Mouse (Mus musculus) embryonic stem cell, embryonic (primary cell): Measurements from ENCODE around the gene Traip.

Source experiments
- CTCF ChIA-PET, 4 experiments: fragments of 300-600 bp in 2 of 4; fragments of 350-600 bp in 2 of 4; sonication (Branson Sonifier 250); formaldehyde crosslinking; loops; one replicate each; lab custom pipeline; 2022; ENCODE audit warnings: inconsistent platforms in 2 of 4; lab: Charles Lee
- POLR2A ChIA-PET, 4 experiments: fragments of 300-600 bp in 2 of 4; fragments of 350-600 bp in 2 of 4; sonication (Branson Sonifier 250); formaldehyde crosslinking; loops; one replicate each; lab custom pipeline; 2022; ENCODE audit warnings: antibody characterized with exemption in 4 of 4, inconsistent platforms in 1 of 4; lab: Charles Lee

The Traip gene

GRCm38 (mm10) chr9:107949184-107949921 lies 583 bp upstream of the Traip start:
- ChIA-PET CTCF (interaction anchor here in 3 of 4 experiments (0.6 to 1.7 kb wide), 4 partner anchors 12 to 234 kb away, joined by 3 to 7 read pairs (median 4); no protein-coding TSS in a partner anchor), POLR2A (interaction anchor here in 2 of 4 experiments (1.0 to 3.4 kb wide), 12 partner anchors 9 to 52 kb away, joined by 3 to 46 read pairs (median 6); partner anchors contain the start of genes Inka1 (in 1 of the 2) and Ip6k1 (in 1 of the 2))

- POLR2A ChIA-PET = interaction anchor here (0.5 to 3.4 kb wide), 57 partner anchors 8 to 681 kb away, joined by 3 to 46 read pairs (median 4); partner anchors contain the start of genes Camkv (in 2 of the 4), Dag1 (in 2 of the 4), Inka1 (in 2 of the 4) and Ip6k1 (in 2 of the 4)
Observed at GRCm38 (mm10) chr9:107950460-107951355, 772 bp downstream of the Traip start.

GRCm38 (mm10) chr9:107955613-107956289 lies 5.8 kb downstream of the Traip start:
- ChIA-PET POLR2A (interaction anchor here in 2 of 4 experiments (1.0 to 2.0 kb wide), 6 partner anchors 25 to 51 kb away, joined by 3 to 4 read pairs (median 4); partner anchors contain the start of genes Mst1r (in 2 of the 2) and Ip6k1 (in 1 of the 2)), CTCF (interaction anchor here in 2 of 4 experiments (0.8 to 1.2 kb wide), 5 partner anchors 8 to 310 kb away, joined by 3 to 5 read pairs (median 3); partner anchors contain the start of gene Mon1a (in 1 of the 2))

More at GRCm38 (mm10) chr9:107950460-107951355, 772 bp downstream of the Traip start:
- CTCF ChIA-PET = interaction anchor here (0.6 to 3.5 kb wide), 16 partner anchors 10 to 325 kb away, joined by 3 to 25 read pairs (median 4); partner anchors contain the start of genes Amigo3 (in 1 of the 4), Inka1 (in 1 of the 4) and Mst1r (in 1 of the 4)

GRCm38 (mm10) chr9:107957141-107957540 lies 7.2 kb downstream of the Traip start:
- CTCF ChIA-PET = interaction anchor here in 3 of 4 experiments (0.7 to 1.5 kb wide), 5 partner anchors 15 to 56 kb away, joined by 3 to 6 read pairs (median 4); partner anchors contain the start of gene Inka1 (in 1 of the 3)
- POLR2A ChIA-PET = interaction anchor here (0.6 to 2.6 kb wide), 19 partner anchors 10 to 201 kb away, joined by 3 to 10 read pairs (median 4); partner anchors contain the start of genes Ip6k1 (in 2 of the 4), Gm20661 (in 1 of the 4), Gmppb (in 1 of the 4) and Inka1 (in 1 of the 4)

- POLR2A ChIA-PET = interaction anchor here in 2 of 4 experiments (1.0 to 5.6 kb wide), 8 partner anchors 8 to 94 kb away, joined by 3 to 46 read pairs (median 27); partner anchors contain the start of genes Amigo3 (in 1 of the 2), Mst1r (in 1 of the 2) and Traip (in 1 of the 2)
- CTCF ChIA-PET = interaction anchor here in 3 of 4 experiments (2.5 to 5.3 kb wide), 6 partner anchors 11 to 96 kb away, joined by 10 to 57 read pairs (median 16); partner anchors contain the start of gene Amigo3 (in 1 of the 3)
Observed at GRCm38 (mm10) chr9:107959896-107960295, 10.0 kb downstream of the Traip start.

- ChIA-PET POLR2A (interaction anchor here in 3 of 4 experiments (0.5 to 5.6 kb wide), 48 partner anchors 9 to 495 kb away, joined by 3 to 46 read pairs (median 4); partner anchors contain the start of genes Inka1 (in 3 of the 3), Ip6k1 (in 3 of the 3), Amigo3 (in 2 of the 3) and Camkv (in 2 of the 3)), CTCF (interaction anchor here (0.8 to 5.3 kb wide), 60 partner anchors 9 to 323 kb away, joined by 3 to 88 read pairs (median 5); partner anchors contain the start of genes Inka1 (in 3 of the 4), Traip (in 3 of the 4), Amigo3 (in 2 of the 4) and Gm20661 (in 2 of the 4))
Observed at GRCm38 (mm10) chr9:107960928-107961327, 11.0 kb downstream of the Traip start.

GRCm38 (mm10) chr9:107961351-107961762 lies 11.4 kb downstream of the Traip start:
- CTCF ChIA-PET = interaction anchor here (0.5 to 5.3 kb wide), 79 partner anchors 9 to 1072 kb away, joined by 3 to 88 read pairs (median 4); partner anchors contain the start of genes Amigo3 (in 3 of the 4), Inka1 (in 3 of the 4), Mst1r (in 3 of the 4) and Traip (in 3 of the 4)
- POLR2A ChIA-PET = interaction anchor here in 3 of 4 experiments (0.6 to 5.6 kb wide), 56 partner anchors 10 to 384 kb away, joined by 3 to 46 read pairs (median 4); partner anchors contain the start of genes Inka1 (in 3 of the 3), Ip6k1 (in 3 of the 3), Amigo3 (in 2 of the 3) and Camkv (in 2 of the 3)

GRCm38 (mm10) chr9:107961881-107962280 lies 11.9 kb downstream of the Traip start:
- ChIA-PET POLR2A (interaction anchor here in 3 of 4 experiments (0.6 to 5.6 kb wide), 56 partner anchors 10 to 384 kb away, joined by 3 to 46 read pairs (median 4); partner anchors contain the start of genes Amigo3 (in 3 of the 3), Inka1 (in 3 of the 3), Ip6k1 (in 3 of the 3) and Cdhr4 (in 2 of the 3)), CTCF (interaction anchor here (0.5 to 5.3 kb wide), 79 partner anchors 8 to 1072 kb away, joined by 3 to 88 read pairs (median 4); partner anchors contain the start of genes Amigo3 (in 3 of the 4), Mst1r (in 3 of the 4), Traip (in 3 of the 4) and Gm20661 (in 2 of the 4))

- CTCF ChIA-PET = interaction anchor here (0.6 to 5.3 kb wide), 18 partner anchors 9 to 166 kb away, joined by 3 to 88 read pairs (median 7); partner anchors contain the start of genes Amigo3 (in 1 of the 4), Inka1 (in 1 of the 4) and Mst1r (in 1 of the 4)
Observed at GRCm38 (mm10) chr9:107962916-107963315, 13.0 kb downstream of the Traip start.

GRCm38 (mm10) chr9:107963700-107964099 lies 13.8 kb downstream of the Traip start:
- CTCF ChIA-PET = interaction anchor here (0.5 to 5.3 kb wide), 50 partner anchors 8 to 1149 kb away, joined by 3 to 88 read pairs (median 4); partner anchors contain the start of genes Inka1 (in 4 of the 4), Amigo3 (in 2 of the 4), Cdhr4 (in 1 of the 4) and Gm20661 (in 1 of the 4)
- POLR2A ChIA-PET = interaction anchor here in 3 of 4 experiments (0.6 to 5.6 kb wide), 21 partner anchors 8 to 681 kb away, joined by 3 to 46 read pairs (median 4); partner anchors contain the start of genes Amigo3 (in 2 of the 3), Inka1 (in 2 of the 3), Traip (in 2 of the 3) and Gm20661 (in 1 of the 3)

More at GRCm38 (mm10) chr9:107962916-107963315, 13.0 kb downstream of the Traip start:
- POLR2A ChIA-PET = interaction anchor here (0.6 to 5.6 kb wide), 20 partner anchors 9 to 117 kb away, joined by 3 to 46 read pairs (median 6); partner anchors contain the start of genes Amigo3 (in 2 of the 4), Inka1 (in 2 of the 4), Ip6k1 (in 2 of the 4) and Mst1r (in 1 of the 4)

GRCm38 (mm10) chr9:107964681-107965080 lies 14.7 kb downstream of the Traip start:
- ChIA-PET CTCF (interaction anchor here in 3 of 4 experiments (1.2 to 5.3 kb wide), 9 partner anchors 21 to 246 kb away, joined by 4 to 88 read pairs (median 7); partner anchors contain the start of genes Inka1 (in 1 of the 3) and Mst1r (in 1 of the 3)), POLR2A (interaction anchor here in 3 of 4 experiments (0.6 to 4.7 kb wide), 11 partner anchors 13 to 131 kb away, joined by 3 to 46 read pairs (median 4); partner anchors contain the start of genes Inka1 (in 3 of the 3), Amigo3 (in 2 of the 3), Gmppb (in 1 of the 3) and Traip (in 1 of the 3))

GRCm38 (mm10) chr9:107966676-107967075 lies 16.7 kb downstream of the Traip start:
- ChIA-PET CTCF (interaction anchor here in 3 of 4 experiments (0.9 to 1.3 kb wide), 3 partner anchors 19 to 44 kb away, joined by 3 read pairs; partner anchors contain the start of gene Inka1 (in 2 of the 3)), POLR2A (interaction anchor here in 2 of 4 experiments (0.8 to 2.1 kb wide), 6 partner anchors 9 to 87 kb away, joined by 3 to 6 read pairs (median 3); partner anchors contain the start of genes Amigo3 (in 1 of the 2) and Ip6k1 (in 1 of the 2))

- CTCF ChIA-PET = interaction anchor here in 3 of 4 experiments (0.8 to 1.1 kb wide), 3 partner anchors 18 to 100 kb away, joined by 3 to 4 read pairs (median 3); partner anchors contain the start of gene Inka1 (in 1 of the 3)
Observed at GRCm38 (mm10) chr9:107967437-107967836, 17.5 kb downstream of the Traip start.

GRCm38 (mm10) chr9:107968531-107968930 lies 18.6 kb downstream of the Traip start:
- POLR2A ChIA-PET = interaction anchor here in 2 of 4 experiments (1.0 to 2.1 kb wide), 5 partner anchors 13 to 38 kb away, joined by 3 to 9 read pairs (median 6); partner anchors contain the start of genes Ip6k1 (in 2 of the 2) and Inka1 (in 1 of the 2)
- CTCF ChIA-PET = interaction anchor here in 2 of 4 experiments (0.6 to 1.1 kb wide), 2 partner anchors 14 to 99 kb away, joined by 3 to 4 read pairs; partner anchors contain the start of gene Gm20661 (in 1 of the 2)

More at GRCm38 (mm10) chr9:107967437-107967836, 17.5 kb downstream of the Traip start:
- POLR2A ChIA-PET = interaction anchor here in 2 of 4 experiments (0.8 to 2.1 kb wide), 5 partner anchors 10 to 86 kb away, joined by 3 to 9 read pairs (median 6); partner anchors contain the start of genes Ip6k1 (in 2 of the 2) and Amigo3 (in 1 of the 2)
